Mouse (Mus musculus) heart, embryonic 15.5 days (tissue): Measurements from ENCODE around the gene Ftsj1. TPM values are rescaled to one million over a fixed set of nuclear protein-coding genes. Genes with fewer than 3 reads are reported as not detected.

Source experiments
- ATAC-seq: fragments of 200-750 bp; cut with Nextera tagmentation; replicated peaks from 2 replicates; pipeline ENCODE4 v1.8.0; 2017; ENCODE audit warnings: low read depth, moderate TSS enrichment; ENCODE audit not compliant: insufficient number of reproducible peaks, insufficient read depth, low FRiP score
- H3K27ac ChIP-seq: fragments of 300-500 bp; sonication (generic); 2 replicates; pipeline ENCODE4 v1.5.1; 2015; ENCODE audit warnings: mild to moderate bottlenecking, inconsistent platforms
- H3K27me3 ChIP-seq: fragments of 300-500 bp; sonication (generic); 2 replicates; pipeline ENCODE4 v1.6.1; 2015; ENCODE audit warnings: inconsistent platforms
- H3K36me3 ChIP-seq: fragments of 300-500 bp; sonication (generic); 2 replicates; pipeline ENCODE4 v1.6.1; 2015; ENCODE audit warnings: mild to moderate bottlenecking, inconsistent platforms
- H3K4me1 ChIP-seq: fragments of 300-500 bp; sonication (generic); replicated peaks from 2 replicates; pipeline ENCODE4 v1.6.1; 2015; ENCODE audit warnings: inconsistent platforms
- H3K4me2 ChIP-seq: fragments of 300-500 bp; sonication (generic); 2 replicates; pipeline ENCODE4 v1.6.1; 2015; ENCODE audit warnings: inconsistent platforms, mild to moderate bottlenecking, moderate library complexity
- H3K4me3 ChIP-seq: fragments of 300-500 bp; sonication (generic); 2 replicates; pipeline ENCODE4 v1.5.1; 2015; ENCODE audit warnings: mild to moderate bottlenecking, inconsistent platforms
- H3K9ac ChIP-seq: fragments of 300-500 bp; sonication (generic); 2 replicates; pipeline ENCODE4 v1.6.1; 2015; ENCODE audit warnings: mild to moderate bottlenecking, inconsistent platforms
- H3K9me3 ChIP-seq: fragments of 300-500 bp; sonication (generic); replicated peaks from 2 replicates; pipeline ENCODE4 v1.6.1; 2016; ENCODE audit warnings: inconsistent platforms
- WGBS: fragments of 180-500 bp; shearing (Covaris S2); methylation state at CpG from one replicate; pipeline ENCODE4 v1.1.7; 2015; ENCODE audit warnings: mixed read lengths; 5-methylcytosine and 5-hydroxymethylcytosine counted together
- polyA plus RNA-seq: library from polyadenylated mRNA; unstranded; fragments of >200 nt; fragmentation: Nextera tagmentation; extraction: Ambion mirVana; gene quantifications from 2 replicates; pipeline ENCODE4 v1.2.1, GENCODE M21; 2015

The Ftsj1 gene
- polyA plus RNA-seq, 1 experiment from 2014 or later, result 20.8 TPM

GRCm38 (mm10) chrX:8192126-8192639, 60.0 kb downstream of the Ftsj1 start:
- peak overlapping the region; percentile 67 for H3K4me3 ChIP-seq
- peaks cover 5% of the 10 kb centered on the region; the same call in 1 of the 2 replicates for H3K4me1 ChIP-seq
- H3K27ac ChIP-seq, result peak overlapping the region; percentile 37; the same call in 1 of the 2 replicates
- peak overlapping the region; percentile 66 for H3K9ac ChIP-seq
- no peak for ATAC-seq
- peak overlapping the region; percentile 71 for H3K4me2 ChIP-seq
- 7% methylated on average over 13 of the region's 13 CpGs for WGBS
- no peaks in the 10 kb centered on the region for H3K9me3 ChIP-seq
- H3K36me3 ChIP-seq, result no peaks in the 10 kb centered on the region
- no peaks in the 10 kb centered on the region for H3K27me3 ChIP-seq

Other genes with a start within 250 kb of the Ftsj1 start
- 0.19 and 0.66 TPM in 2 replicates for gene Glod5, start 233.9 kb downstream of the Ftsj1 start, polyA plus RNA-seq
- gene Suv39h1, start 177.6 kb downstream of the Ftsj1 start, polyA plus RNA-seq, result 25.0 and 32.1 TPM in 2 replicates
- 0.39 and 1.1 TPM in 2 replicates for gene Was, start 161.9 kb downstream of the Ftsj1 start, polyA plus RNA-seq
- 22.3 and 25.2 TPM in 2 replicates for gene Wdr13, start 119.5 kb downstream of the Ftsj1 start, polyA plus RNA-seq
- 288 and 296 TPM in 2 replicates for gene Rbm3, start 106.5 kb downstream of the Ftsj1 start, polyA plus RNA-seq
- gene Tbc1d25, start 76.2 kb downstream of the Ftsj1 start, polyA plus RNA-seq, result 10.1 and 12.2 TPM in 2 replicates
- gene Ebp, start 58.9 kb downstream of the Ftsj1 start, polyA plus RNA-seq, result 27.9 and 30.8 TPM in 2 replicates
- 2.6 and 4.7 TPM in 2 replicates for gene Porcn, start 45.9 kb downstream of the Ftsj1 start, polyA plus RNA-seq
- gene Slc38a5, start 18.7 kb upstream of the Ftsj1 start, polyA plus RNA-seq, result 16.3 and 20.3 TPM in 2 replicates
- gene Ssxb10, start 75.0 kb upstream of the Ftsj1 start, polyA plus RNA-seq, result not detected in 2 replicates
- not detected in 2 replicates for gene Ssxb9, start 114.6 kb upstream of the Ftsj1 start, polyA plus RNA-seq
- not detected in 2 replicates for gene Ssxb1, start 160.9 kb upstream of the Ftsj1 start, polyA plus RNA-seq
- not detected in 2 replicates for gene Ssxb2, start 209.3 kb upstream of the Ftsj1 start, polyA plus RNA-seq